Mouse (Mus musculus) heart, postnatal 14 days (tissue): Measurements from ENCODE around the gene Dnajc3. TPM values are rescaled to one million over a fixed set of nuclear protein-coding genes. Genes with fewer than 3 reads are reported as not detected.

Experiments
- DNase-seq, 2 experiments: peaks; one replicate each; pipeline ENCODE4 v3.0.0; 2021 to 2022
- intact Hi-C: fragments of 180-260 bp; cut with DNase I; formaldehyde crosslinking; loops from one replicate; pipeline ENCODE4 v1.15.1; 2025
- total RNA-seq, 2 experiments: library from RNA; stranded (reverse); gene quantifications; 2 replicates each; pipeline ENCODE4 v1.2.3; 2021

Gene Dnajc3
- total RNA-seq, 2 experiments from 2014 or later, result 26.2 to 28.5 TPM

GRCm38 (mm10) chr14:118928565-118928964 is 9.2 kb upstream of the Dnajc3 start:
- intact Hi-C loops, result no loop called here
- DNase-seq, result no peak

- DNase-seq, result no peak
- intact Hi-C loops, result loop anchor here (10.0 kb wide), 1 partner anchor 215 kb away; no protein-coding TSS in a partner anchor
Observed at GRCm38 (mm10) chr14:118929779-118930178, 8.0 kb upstream of the Dnajc3 start.

- DNase-seq, result no peak
- intact Hi-C loops, result loop anchor here (10.0 kb wide), 1 partner anchor 216 kb away; no protein-coding TSS in a partner anchor
Observed at GRCm38 (mm10) chr14:118930777-118931176, 7.0 kb upstream of the Dnajc3 start.

GRCm38 (mm10) chr14:118931181-118931580 is 6.6 kb upstream of the Dnajc3 start:
- intact Hi-C loops, result loop anchor here (10.0 kb wide), 1 partner anchor 216 kb away; no protein-coding TSS in a partner anchor

GRCm38 (mm10) chr14:118932956-118933355 is 4.8 kb upstream of the Dnajc3 start:
- DNase-seq, result no peak
- intact Hi-C loops, result loop anchor here (10.0 kb wide), 1 partner anchor 218 kb away; no protein-coding TSS in a partner anchor

More at GRCm38 (mm10) chr14:118931181-118931580, 6.6 kb upstream of the Dnajc3 start:
- no peak for DNase-seq

- intact Hi-C loops, result loop anchor here (10.0 kb wide), 1 partner anchor 220 kb away; no protein-coding TSS in a partner anchor
- no peak for DNase-seq
Observed at GRCm38 (mm10) chr14:118934686-118935085, 3.1 kb upstream of the Dnajc3 start.

- no peak for DNase-seq
- intact Hi-C loops, result loop anchor here (10.0 kb wide), 1 partner anchor 221 kb away; no protein-coding TSS in a partner anchor
Observed at GRCm38 (mm10) chr14:118936236-118936635, 1.5 kb upstream of the Dnajc3 start.

GRCm38 (mm10) chr14:118936952-118937351 is 824 bp upstream of the Dnajc3 start:
- no peak for DNase-seq
- intact Hi-C loops, result loop anchor here (10.0 kb wide), 1 partner anchor 222 kb away; no protein-coding TSS in a partner anchor

- intact Hi-C loops, result loop anchor here (10.0 kb wide), 1 partner anchor 224 kb away; no protein-coding TSS in a partner anchor
- DNase-seq, result no peak
Observed at GRCm38 (mm10) chr14:118938551-118938950, 775 bp downstream of the Dnajc3 start.

- intact Hi-C loops, result no loop called here
- no peak for DNase-seq
Observed at GRCm38 (mm10) chr14:118940796-118941495, 3.2 kb downstream of the Dnajc3 start.

- DNase-seq, result no peak
- intact Hi-C loops, result no loop called here
Observed at GRCm38 (mm10) chr14:118942076-118942475, 4.3 kb downstream of the Dnajc3 start.

GRCm38 (mm10) chr14:118944702-118945101 is 6.9 kb downstream of the Dnajc3 start:
- DNase-seq, result no peak
- intact Hi-C loops, result no loop called here

- no peak for DNase-seq
- intact Hi-C loops, result no loop called here
Observed at GRCm38 (mm10) chr14:118948841-118949240, 11.1 kb downstream of the Dnajc3 start.

GRCm38 (mm10) chr14:118951912-118952583 is 14.3 kb downstream of the Dnajc3 start:
- DNase-seq, result peak; percentile 13 to 18
- intact Hi-C loops, result no loop called here

- DNase-seq, result no peak
- intact Hi-C loops, result no loop called here
Observed at GRCm38 (mm10) chr14:118958010-118958409, 20.2 kb downstream of the Dnajc3 start.

GRCm38 (mm10) chr14:118965356-118966000 is 27.7 kb downstream of the Dnajc3 start:
- intact Hi-C loops, result loop anchor here (5.0 kb wide), 1 partner anchor 48 kb away; no protein-coding TSS in a partner anchor

GRCm38 (mm10) chr14:118967646-118968045 is 29.9 kb downstream of the Dnajc3 start:
- intact Hi-C loops, result loop anchor here (5.0 kb wide), 1 partner anchor 50 kb away; no protein-coding TSS in a partner anchor
- no peak for DNase-seq

More at GRCm38 (mm10) chr14:118965356-118966000, 27.7 kb downstream of the Dnajc3 start:
- DNase-seq, result no peak

- intact Hi-C loops, result no loop called here
- DNase-seq, result no peak
Observed at GRCm38 (mm10) chr14:118972268-118972667, 34.5 kb downstream of the Dnajc3 start.

GRCm38 (mm10) chr14:118977136-118977816 is 39.5 kb downstream of the Dnajc3 start:
- intact Hi-C loops, result no loop called here
- no peak for DNase-seq
